Mouse (Mus musculus): ENCODE measurements around the gene Ablim1. TPM values are rescaled to one million over a fixed set of nuclear protein-coding genes. Genes with fewer than 3 reads are reported as not detected.
A peak's percentile ranks its signal among the peaks of the same experiment; 100 is the strongest.

The Ablim1 gene
- polyA plus RNA-seq, 1 experiment = 9.8 TPM

- H3K36me3 ChIP-seq (ENCODE audit: control insufficient read depth, insufficient read depth) = no peaks in the 10 kb centered on the region
- TF ChIP-seq MYOD1 (IDR thresholded peaks at IDR 0.05; ENCODE audit: control insufficient read depth, insufficient read length, low read depth) (no peak), USF1 (IDR thresholded peaks at IDR 0.05; ENCODE audit: low read depth) (peak; percentile 22)
- H3ac ChIP-seq (ENCODE audit: control insufficient read depth, insufficient read length, low read depth) = no peak overlapping the region
- no peak overlapping the region for H3K4me3 ChIP-seq (ENCODE audit: insufficient read depth, poor library complexity, severe bottlenecking)
- H3K79me3 ChIP-seq (ENCODE audit: low read depth) = no peaks in the 10 kb centered on the region
- H3K79me2 ChIP-seq (ENCODE audit: control insufficient read depth, insufficient read depth) = no peaks in the 10 kb centered on the region
- no peaks in the 10 kb centered on the region for H3K27me3 ChIP-seq (ENCODE audit: control insufficient read depth, insufficient read depth, insufficient read length)
These were observed 70.4 kb downstream of the Ablim1 start for GRCm38 (mm10) chr19:57244281-57244680.

- Histone ChIP-seq H3K36me3 (ENCODE audit: control insufficient read depth, insufficient read depth) (no peaks in the 10 kb centered on the region), H3ac (ENCODE audit: control insufficient read depth, insufficient read length, low read depth) (no peak overlapping the region), H3K79me3 (ENCODE audit: low read depth) (no peaks in the 10 kb centered on the region), H3K27me3 (ENCODE audit: control insufficient read depth, insufficient read depth, insufficient read length) (no peaks in the 10 kb centered on the region), H3K4me3 (ENCODE audit: insufficient read depth, poor library complexity, severe bottlenecking) (no peak overlapping the region), H3K79me2 (ENCODE audit: control insufficient read depth, insufficient read depth) (no peaks in the 10 kb centered on the region)
- TF ChIP-seq FOSL1 (IDR thresholded peaks at IDR 0.05; ENCODE audit: insufficient read depth, low read length, poor library complexity, severe bottlenecking) (no peak), CTCF (IDR thresholded peaks at IDR 0.05; ENCODE audit: control insufficient read depth, insufficient read depth, insufficient read length) (no peak), MAX (IDR thresholded peaks at IDR 0.05) (no peak), USF1 (IDR thresholded peaks at IDR 0.05; ENCODE audit: low read depth) (no peak), CEBPB (IDR thresholded peaks at IDR 0.05; ENCODE audit: low read depth) (no peak), MYOG (IDR thresholded peaks at IDR 0.05; ENCODE audit: control insufficient read depth, extremely low read depth, insufficient read length) (no peak), MYOD1 (IDR thresholded peaks at IDR 0.05; ENCODE audit: control insufficient read depth, insufficient read length, low read depth) (no peak)
These were observed 71.1 kb downstream of the Ablim1 start for GRCm38 (mm10) chr19:57243606-57244005.

DNA sequence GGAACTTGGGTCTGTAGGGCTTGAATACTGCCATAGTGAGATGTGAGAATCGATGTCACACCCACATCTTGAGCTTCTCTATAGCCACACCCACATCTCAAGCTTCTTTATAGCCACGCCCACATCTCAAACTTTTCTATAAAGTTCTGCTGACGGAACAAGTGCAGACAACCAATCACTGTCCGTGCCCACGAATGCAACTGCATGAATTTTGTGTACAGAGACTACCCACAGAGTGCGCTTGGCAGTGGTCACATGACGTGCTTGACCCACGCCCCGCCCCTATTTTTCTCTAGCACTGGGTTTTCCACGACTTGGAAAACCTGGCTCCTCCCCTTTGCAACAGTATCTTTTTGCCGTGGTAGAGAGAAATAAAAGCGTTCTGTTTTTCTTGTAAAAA, 71.5 kb downstream of the Ablim1 start:
- Histone ChIP-seq H3K4me3 (ENCODE audit: insufficient read depth, poor library complexity, severe bottlenecking) (no peak overlapping the region), H3K27me3 (ENCODE audit: control insufficient read depth, insufficient read depth, insufficient read length) (no peaks in the 10 kb centered on the region), H3K79me2 (ENCODE audit: control insufficient read depth, insufficient read depth) (no peaks in the 10 kb centered on the region), H3ac (ENCODE audit: control insufficient read depth, insufficient read length, low read depth) (no peak overlapping the region), H3K36me3 (ENCODE audit: control insufficient read depth, insufficient read depth) (no peaks in the 10 kb centered on the region), H3K79me3 (ENCODE audit: low read depth) (no peaks in the 10 kb centered on the region)
- peak; percentile 74 for TF ChIP-seq USF1 (IDR thresholded peaks at IDR 0.05; ENCODE audit: low read depth)
- TF ChIP-seq MYOG (IDR thresholded peaks at IDR 0.05; ENCODE audit: control insufficient read depth, extremely low read depth, insufficient read length) = no peak

DNA sequence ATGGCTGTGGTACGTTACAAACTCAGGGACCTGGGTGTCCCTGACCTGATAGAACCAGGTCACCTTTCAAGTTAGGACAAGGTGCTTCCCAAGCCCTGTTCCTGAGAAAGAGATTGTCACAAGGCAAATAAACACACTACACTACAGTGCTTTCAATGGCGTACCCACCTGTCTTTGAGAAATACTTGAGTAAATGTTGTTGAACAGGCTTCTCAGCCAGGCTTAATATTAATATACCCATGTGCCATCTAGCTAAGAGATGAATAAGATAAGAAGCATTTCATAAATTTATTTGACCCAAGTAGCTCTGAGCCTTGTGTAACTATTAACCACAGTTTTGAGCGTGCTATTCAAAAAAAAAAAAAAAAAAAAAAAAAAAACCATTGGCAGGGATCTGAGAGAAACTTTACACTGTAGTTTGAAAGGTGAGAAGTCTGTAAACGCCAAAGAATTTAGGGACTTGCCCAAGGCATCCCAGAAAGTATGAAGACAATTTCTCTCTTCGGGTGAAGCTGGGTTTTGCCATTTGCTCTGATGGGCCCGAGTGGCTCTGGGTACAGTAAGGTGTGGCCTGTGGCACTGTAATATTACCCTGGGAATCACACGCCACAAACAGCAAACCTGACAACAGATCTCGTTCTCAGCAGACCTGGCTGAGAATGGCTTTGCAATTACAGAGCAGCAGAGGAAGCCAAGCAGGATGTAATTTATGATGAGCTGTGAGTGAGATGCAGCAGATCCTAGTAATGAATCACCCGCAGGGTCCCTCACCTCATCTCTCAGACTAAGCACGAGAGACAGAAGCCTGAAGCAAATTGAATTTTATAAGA, 73.1 kb downstream of the Ablim1 start:
- no peak overlapping the region for H3K4me3 ChIP-seq (ENCODE audit: insufficient read depth, poor library complexity, severe bottlenecking)
- TF ChIP-seq FOSL1 (IDR thresholded peaks at IDR 0.05; ENCODE audit: insufficient read depth, low read length, poor library complexity, severe bottlenecking) (no peak), MYOG (IDR thresholded peaks at IDR 0.05; ENCODE audit: control insufficient read depth, extremely low read depth, insufficient read length) (no peak), MAX (IDR thresholded peaks at IDR 0.05) (no peak), CEBPB (IDR thresholded peaks at IDR 0.05; ENCODE audit: low read depth) (no peak), CTCF (IDR thresholded peaks at IDR 0.05; ENCODE audit: control insufficient read depth, insufficient read depth, insufficient read length) (no peak), USF1 (IDR thresholded peaks at IDR 0.05; ENCODE audit: low read depth) (no peak), MYOD1 (IDR thresholded peaks at IDR 0.05; ENCODE audit: control insufficient read depth, insufficient read length, low read depth) (no peak)
- H3K27me3 ChIP-seq (ENCODE audit: control insufficient read depth, insufficient read depth, insufficient read length) = no peaks in the 10 kb centered on the region
- no peaks in the 10 kb centered on the region for H3K36me3 ChIP-seq (ENCODE audit: control insufficient read depth, insufficient read depth)
- H3K79me3 ChIP-seq (ENCODE audit: low read depth) = no peaks in the 10 kb centered on the region
- peaks cover 8% of the 10 kb centered on the region for H3K79me2 ChIP-seq (ENCODE audit: control insufficient read depth, insufficient read depth)
- H3ac ChIP-seq (ENCODE audit: control insufficient read depth, insufficient read length, low read depth) = no peak overlapping the region

GRCm38 (mm10) chr19:57240259-57240658, 74.5 kb downstream of the Ablim1 start:
- Histone ChIP-seq H3K4me3 (ENCODE audit: insufficient read depth, poor library complexity, severe bottlenecking) (no peak overlapping the region), H3K79me3 (ENCODE audit: low read depth) (peaks cover 1% of the 10 kb centered on the region), H3K36me3 (ENCODE audit: control insufficient read depth, insufficient read depth) (no peaks in the 10 kb centered on the region), H3K27me3 (ENCODE audit: control insufficient read depth, insufficient read depth, insufficient read length) (no peaks in the 10 kb centered on the region), H3ac (ENCODE audit: control insufficient read depth, insufficient read length, low read depth) (no peak overlapping the region), H3K79me2 (ENCODE audit: control insufficient read depth, insufficient read depth) (peaks cover 21% of the 10 kb centered on the region)
- TF ChIP-seq MYOD1 (IDR thresholded peaks at IDR 0.05; ENCODE audit: control insufficient read depth, insufficient read length, low read depth) = no peak
- no peak for TF ChIP-seq USF1 (IDR thresholded peaks at IDR 0.05; ENCODE audit: low read depth)

GRCm38 (mm10) chr19:57239176-57239784, 75.4 kb downstream of the Ablim1 start:
- Histone ChIP-seq H3K79me3 (ENCODE audit: low read depth) (peaks cover 1% of the 10 kb centered on the region), H3K79me2 (ENCODE audit: control insufficient read depth, insufficient read depth) (peaks cover 30% of the 10 kb centered on the region), H3K36me3 (ENCODE audit: control insufficient read depth, insufficient read depth) (no peaks in the 10 kb centered on the region), H3ac (ENCODE audit: control insufficient read depth, insufficient read length, low read depth) (no peak overlapping the region), H3K27me3 (ENCODE audit: control insufficient read depth, insufficient read depth, insufficient read length) (no peaks in the 10 kb centered on the region), H3K4me3 (ENCODE audit: insufficient read depth, poor library complexity, severe bottlenecking) (peak overlapping the region; percentile 27)
- TF ChIP-seq MYOG (IDR thresholded peaks at IDR 0.05; ENCODE audit: control insufficient read depth, extremely low read depth, insufficient read length) (no peak), CEBPB (IDR thresholded peaks at IDR 0.05; ENCODE audit: low read depth) (peak; percentile 92), MAX (IDR thresholded peaks at IDR 0.05) (peak; percentile 42)

Data from C2C12 (cell line).